Mouse (Mus musculus): ENCODE data around the gene Mthfd1l. TPM values are rescaled to one million over a fixed set of nuclear protein-coding genes. Genes with fewer than 3 reads are reported as not detected.

Gene Mthfd1l
- polyA plus RNA-seq, 1 experiment from 2014 or later: 16.9 TPM

- H3K4me3 ChIP-seq: no peak overlapping the region
- no peak overlapping the region for H3K4me2 ChIP-seq
- H3K9me3 ChIP-seq (replicated peaks): no peaks in the 10 kb centered on the region
- WGBS: 35% methylated on average over 4 of the region's 4 CpGs
- H3K9ac ChIP-seq: no peak overlapping the region
- ATAC-seq (ENCODE audit: insufficient number of reproducible peaks, low FRiP score): no peak; the same call in 1 of the 2 replicates
- peaks cover 11% of the 10 kb centered on the region for H3K4me1 ChIP-seq (replicated peaks)
- H3K36me3 ChIP-seq: peaks cover 31% of the 10 kb centered on the region
- H3K27ac ChIP-seq (ENCODE audit: poor library complexity, severe bottlenecking): peak overlapping the region; percentile 64
- H3K27me3 ChIP-seq (replicated peaks): no peaks in the 10 kb centered on the region
Observed at GRCm38 (mm10) chr10:4046496-4046895, 73.6 kb downstream of the Mthfd1l start.

DNA sequence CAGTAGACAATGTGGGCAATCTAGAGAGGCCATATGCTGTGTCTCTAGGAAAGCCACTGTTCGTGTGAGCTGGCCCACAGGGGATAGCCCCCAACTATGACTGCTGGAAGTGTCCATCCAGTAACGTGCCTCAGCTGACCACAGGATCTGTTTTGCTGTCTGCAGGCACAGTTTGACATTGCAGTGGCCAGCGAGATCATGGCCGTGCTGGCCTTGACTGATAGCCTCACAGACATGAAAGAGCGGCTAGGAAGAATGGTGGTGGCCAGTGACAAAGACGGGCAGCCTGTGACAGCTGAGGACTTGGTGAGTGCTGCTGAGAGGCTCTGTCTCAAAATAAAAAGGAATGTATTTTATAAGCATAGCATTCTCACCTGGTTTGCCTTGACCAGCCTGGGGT is 74.7 kb downstream of the Mthfd1l start:
- no peak; the same call in 1 of the 2 replicates for ATAC-seq (ENCODE audit: insufficient number of reproducible peaks, low FRiP score)
- peaks cover 27% of the 10 kb centered on the region for H3K36me3 ChIP-seq
- peaks cover 11% of the 10 kb centered on the region for H3K4me1 ChIP-seq (replicated peaks)
- no peaks in the 10 kb centered on the region for H3K9me3 ChIP-seq (replicated peaks)
- peak overlapping the region; percentile 31; the same call in 1 of the 2 replicates for H3K27ac ChIP-seq (ENCODE audit: poor library complexity, severe bottlenecking)
- no peak overlapping the region for H3K9ac ChIP-seq
- no peaks in the 10 kb centered on the region for H3K27me3 ChIP-seq (replicated peaks)
- 46% methylated on average over 6 of the region's 6 CpGs for WGBS
- H3K4me3 ChIP-seq: no peak overlapping the region
- H3K4me2 ChIP-seq: no peak overlapping the region

- WGBS: 90% methylated on average over 4 of the region's 4 CpGs
- no peak for ATAC-seq (ENCODE audit: insufficient number of reproducible peaks, low FRiP score)
- H3K9ac ChIP-seq: no peak overlapping the region
- no peak overlapping the region for H3K4me3 ChIP-seq
- peaks cover 20% of the 10 kb centered on the region for H3K4me1 ChIP-seq (replicated peaks)
- H3K36me3 ChIP-seq: peaks cover 20% of the 10 kb centered on the region
- no peaks in the 10 kb centered on the region for H3K27me3 ChIP-seq (replicated peaks)
- H3K27ac ChIP-seq (ENCODE audit: poor library complexity, severe bottlenecking): no peak overlapping the region
- H3K9me3 ChIP-seq (replicated peaks): no peaks in the 10 kb centered on the region
- H3K4me2 ChIP-seq: no peak overlapping the region
Observed at GRCm38 (mm10) chr10:4050236-4050635, 77.3 kb downstream of the Mthfd1l start.

DNA sequence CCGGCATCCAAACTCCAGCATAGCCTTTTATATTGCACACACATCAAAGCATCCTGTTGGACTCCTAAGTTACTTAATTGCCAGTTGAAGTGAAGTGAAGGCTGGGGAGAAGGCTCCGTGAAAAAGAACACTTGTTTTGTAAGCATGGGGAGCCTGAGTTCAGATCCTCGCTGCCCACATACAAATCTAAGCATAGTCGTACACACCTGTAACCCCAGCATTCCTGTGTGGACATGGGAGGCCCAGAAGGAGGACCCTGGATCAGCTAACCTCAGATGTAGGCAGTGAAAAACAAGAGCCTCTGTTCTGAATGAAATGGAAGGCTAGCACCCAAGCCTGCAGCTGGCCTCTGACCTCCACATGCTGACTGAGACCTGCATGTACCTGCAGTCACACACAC is 79.8 kb downstream of the Mthfd1l start:
- Histone ChIP-seq H3K27me3 (replicated peaks) (no peaks in the 10 kb centered on the region), H3K4me3 (no peak overlapping the region), H3K4me1 (replicated peaks) (peaks cover 18% of the 10 kb centered on the region), H3K9me3 (replicated peaks) (no peaks in the 10 kb centered on the region), H3K27ac (ENCODE audit: poor library complexity, severe bottlenecking) (no peak overlapping the region), H3K9ac (no peak overlapping the region), H3K36me3 (peaks cover 20% of the 10 kb centered on the region), H3K4me2 (no peak overlapping the region)
- ATAC-seq (ENCODE audit: insufficient number of reproducible peaks, low FRiP score): no peak
- WGBS: 83% methylated on average over 4 of the region's 4 CpGs

GRCm38 (mm10) chr10:4053278-4054061 is 80.6 kb downstream of the Mthfd1l start:
- Histone ChIP-seq H3K4me2 (no peak overlapping the region), H3K36me3 (peaks cover 17% of the 10 kb centered on the region), H3K27ac (ENCODE audit: poor library complexity, severe bottlenecking) (no peak overlapping the region; the same call in 1 of the 2 replicates), H3K27me3 (replicated peaks) (no peaks in the 10 kb centered on the region), H3K9me3 (replicated peaks) (no peaks in the 10 kb centered on the region), H3K4me3 (no peak overlapping the region), H3K9ac (no peak overlapping the region), H3K4me1 (replicated peaks) (peaks cover 23% of the 10 kb centered on the region)
- ATAC-seq (ENCODE audit: insufficient number of reproducible peaks, low FRiP score): no peak
- WGBS: 79% methylated on average over 19 of the region's 19 CpGs

DNA sequence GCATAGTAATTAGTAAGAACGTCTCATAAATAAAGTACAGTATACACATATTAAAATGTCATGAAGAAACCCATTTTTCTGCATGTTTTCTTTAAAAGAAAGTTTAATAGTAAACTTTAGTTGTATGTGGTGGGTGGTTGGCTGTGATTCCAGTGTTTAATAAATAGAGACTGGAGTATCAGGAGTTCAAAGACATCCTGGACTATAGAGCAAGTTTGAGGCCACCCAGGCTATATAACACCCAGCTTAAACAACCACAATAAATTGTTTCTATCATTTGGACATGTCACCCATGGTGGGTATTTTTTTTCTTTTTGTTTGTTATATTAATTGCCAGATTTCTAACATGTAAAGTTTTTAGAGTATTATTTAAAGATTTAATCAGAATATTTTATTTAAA is 81.7 kb downstream of the Mthfd1l start:
- Histone ChIP-seq H3K27me3 (replicated peaks) (no peaks in the 10 kb centered on the region), H3K4me2 (no peak overlapping the region), H3K4me1 (replicated peaks) (peaks cover 32% of the 10 kb centered on the region), H3K27ac (ENCODE audit: poor library complexity, severe bottlenecking) (no peak overlapping the region), H3K36me3 (peaks cover 17% of the 10 kb centered on the region), H3K9me3 (replicated peaks) (no peaks in the 10 kb centered on the region), H3K9ac (no peak overlapping the region), H3K4me3 (no peak overlapping the region)
- no peak for ATAC-seq (ENCODE audit: insufficient number of reproducible peaks, low FRiP score)
- 92% methylated on average over 1 of the region's 1 CpGs for WGBS

- H3K36me3 ChIP-seq: peaks cover 6% of the 10 kb centered on the region; the same call in 1 of the 2 replicates
- WGBS: 85% methylated on average over 3 of the region's 3 CpGs
- H3K4me1 ChIP-seq (replicated peaks): peaks cover 38% of the 10 kb centered on the region
- H3K9ac ChIP-seq: no peak overlapping the region
- no peak for ATAC-seq (ENCODE audit: insufficient number of reproducible peaks, low FRiP score)
- no peak overlapping the region for H3K27ac ChIP-seq (ENCODE audit: poor library complexity, severe bottlenecking)
- no peaks in the 10 kb centered on the region for H3K9me3 ChIP-seq (replicated peaks)
- H3K4me2 ChIP-seq: no peak overlapping the region
- no peak overlapping the region for H3K4me3 ChIP-seq
- H3K27me3 ChIP-seq (replicated peaks): no peaks in the 10 kb centered on the region
Observed at GRCm38 (mm10) chr10:4057397-4057796, 84.5 kb downstream of the Mthfd1l start.

DNA sequence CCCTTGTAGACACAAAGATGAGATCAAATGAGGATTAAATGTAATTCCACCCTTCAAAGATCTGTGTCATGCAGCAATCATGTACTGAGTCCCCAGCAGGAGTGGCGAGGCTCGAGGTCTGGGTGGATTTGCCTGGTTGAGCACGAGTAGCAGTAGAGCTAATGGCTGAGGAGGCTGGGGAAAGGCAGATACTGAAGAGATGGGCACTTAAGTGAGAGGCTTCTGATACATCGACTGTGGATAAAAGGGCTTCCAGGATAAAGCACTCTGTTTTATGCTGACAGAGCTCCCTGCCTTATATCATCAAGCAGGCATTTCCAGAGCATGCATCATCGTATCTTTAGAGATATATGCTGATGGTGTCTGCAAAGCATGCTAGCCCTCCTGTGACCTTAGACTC is 84.9 kb downstream of the Mthfd1l start:
- peaks cover 6% of the 10 kb centered on the region for H3K36me3 ChIP-seq
- ATAC-seq (ENCODE audit: insufficient number of reproducible peaks, low FRiP score): no peak

GRCm38 (mm10) chr10:4061071-4061987 is 88.4 kb downstream of the Mthfd1l start:
- Histone ChIP-seq H3K27ac (ENCODE audit: poor library complexity, severe bottlenecking) (no peak overlapping the region), H3K4me2 (no peak overlapping the region), H3K4me3 (no peak overlapping the region), H3K4me1 (replicated peaks) (peaks cover 29% of the 10 kb centered on the region), H3K9me3 (replicated peaks) (no peaks in the 10 kb centered on the region), H3K9ac (no peak overlapping the region), H3K36me3 (peaks cover 11% of the 10 kb centered on the region), H3K27me3 (replicated peaks) (no peaks in the 10 kb centered on the region)
- 76% methylated on average over 11 of the region's 11 CpGs for WGBS
- no peak for ATAC-seq (ENCODE audit: insufficient number of reproducible peaks, low FRiP score)

More for the DNA sequence above, 84.9 kb downstream of the Mthfd1l start:
- WGBS: 36% methylated on average over 5 of the region's 5 CpGs
- Histone ChIP-seq H3K9ac (no peak overlapping the region), H3K27me3 (replicated peaks) (no peaks in the 10 kb centered on the region), H3K4me1 (replicated peaks) (peaks cover 38% of the 10 kb centered on the region), H3K4me2 (0 out of 2 replicates have a peak overlapping the region, but pooled peaks have one; percentile 11), H3K4me3 (no peak overlapping the region), H3K9me3 (replicated peaks) (no peaks in the 10 kb centered on the region), H3K27ac (ENCODE audit: poor library complexity, severe bottlenecking) (no peak overlapping the region)

GRCm38 (mm10) chr10:4063537-4063936 is 90.6 kb downstream of the Mthfd1l start:
- H3K27me3 ChIP-seq (replicated peaks): no peaks in the 10 kb centered on the region
- no peak overlapping the region for H3K4me3 ChIP-seq
- ATAC-seq (ENCODE audit: insufficient number of reproducible peaks, low FRiP score): no peak
- H3K27ac ChIP-seq (ENCODE audit: poor library complexity, severe bottlenecking): no peak overlapping the region
- 87% methylated on average over 4 of the region's 4 CpGs for WGBS
- no peaks in the 10 kb centered on the region for H3K9me3 ChIP-seq (replicated peaks)
- H3K4me2 ChIP-seq: no peak overlapping the region
- H3K9ac ChIP-seq: no peak overlapping the region
- H3K36me3 ChIP-seq: peaks cover 11% of the 10 kb centered on the region
- peaks cover 15% of the 10 kb centered on the region for H3K4me1 ChIP-seq (replicated peaks)

Data from heart, embryonic 12.5 days (tissue).